Mouse (Mus musculus) liver, embryonic 15.5 days (tissue): ENCODE results near the gene Abt1. TPM values are rescaled to one million over a fixed set of nuclear protein-coding genes. Genes with fewer than 3 reads are reported as not detected.
"Not testable (repeated sequence)": the region's sequence is repeated elsewhere in the genome, so short reads cannot be mapped to it uniquely, and the experiment has no call there.

ENCODE experiments used
- ATAC-seq: fragments of 200-750 bp; cut with Nextera tagmentation; 2 replicates; pipeline ENCODE4 v1.8.0; 2017; ENCODE audit warnings: moderate number of reproducible peaks, mild to moderate bottlenecking, moderate library complexity; ENCODE audit not compliant: insufficient read depth
- H3K27ac ChIP-seq: fragments of 300-500 bp; sonication (generic); replicated peaks from 2 replicates; pipeline ENCODE4 v1.5.1; 2015; ENCODE audit warnings: mild to moderate bottlenecking, inconsistent platforms
- H3K27me3 ChIP-seq: fragments of 300-500 bp; sonication (generic); 2 replicates; pipeline ENCODE4 v1.6.1; 2015; ENCODE audit warnings: mild to moderate bottlenecking, inconsistent platforms
- H3K36me3 ChIP-seq: fragments of 300-500 bp; sonication (generic); replicated peaks from 2 replicates; pipeline ENCODE4 v1.6.1; 2015; ENCODE audit warnings: moderate library complexity, mild to moderate bottlenecking, inconsistent platforms
- H3K4me1 ChIP-seq: fragments of 300-500 bp; sonication (generic); replicated peaks from 2 replicates; pipeline ENCODE4 v1.6.1; 2015; ENCODE audit warnings: inconsistent platforms
- H3K4me2 ChIP-seq: fragments of 300-500 bp; sonication (generic); 2 replicates; pipeline ENCODE4 v1.6.1; 2015; ENCODE audit warnings: moderate library complexity, mild to moderate bottlenecking, inconsistent platforms
- H3K4me3 ChIP-seq: fragments of 300-500 bp; sonication (generic); replicated peaks from 2 replicates; pipeline ENCODE4 v1.5.1; 2015; ENCODE audit warnings: mild to moderate bottlenecking, inconsistent platforms
- H3K9ac ChIP-seq: fragments of 300-500 bp; sonication (generic); 2 replicates; pipeline ENCODE4 v1.6.1; 2015; ENCODE audit warnings: moderate library complexity, mild to moderate bottlenecking, inconsistent platforms
- H3K9me3 ChIP-seq: fragments of 300-500 bp; sonication (generic); replicated peaks from 2 replicates; pipeline ENCODE4 v1.6.1; 2016; ENCODE audit warnings: inconsistent platforms
- WGBS: fragments of 180-500 bp; shearing (Covaris S2); methylation state at CpG from one replicate; pipeline ENCODE4 v1.1.7; 2015; ENCODE audit warnings: mixed read lengths; ENCODE audit not compliant: insufficient replicate concordance; 5-methylcytosine and 5-hydroxymethylcytosine counted together
- polyA plus RNA-seq: library from polyadenylated mRNA; unstranded; fragments of >200 nt; fragmentation: Nextera tagmentation; extraction: Ambion mirVana; gene quantifications from 2 replicates; pipeline ENCODE4 v1.2.1, GENCODE M21; 2015

The Abt1 gene
- polyA plus RNA-seq, 1 experiment from 2014 or later, result 5.2 TPM

- Histone ChIP-seq H3K36me3 (no peaks in the 10 kb centered on the region), H3K9ac (peak overlapping the region; percentile 7), H3K27ac (no peak overlapping the region), H3K4me3 (peak overlapping the region; percentile 50), H3K4me1 (peaks cover 21% of the 10 kb centered on the region), H3K4me2 (peak overlapping the region; percentile 75), H3K9me3 (no peaks in the 10 kb centered on the region), H3K27me3 (peaks cover 29% of the 10 kb centered on the region)
- WGBS, result under 1% methylated on average over 20 of the region's 20 CpGs
- ATAC-seq, result peak; percentile 45
Measured at GRCm38 (mm10) chr13:23412211-23412629, 11.4 kb downstream of the Abt1 start.

- no peak overlapping the region for H3K27ac ChIP-seq
- peak overlapping the region; percentile 75 for H3K4me2 ChIP-seq
- peaks cover 29% of the 10 kb centered on the region for H3K27me3 ChIP-seq
- 3% methylated on average over 29 of the region's 29 CpGs for WGBS
- peak; percentile 48; the same call in 1 of the 2 replicates for ATAC-seq
- H3K4me3 ChIP-seq, result peak overlapping the region; percentile 50
- H3K36me3 ChIP-seq, result no peaks in the 10 kb centered on the region
- H3K9me3 ChIP-seq, result no peaks in the 10 kb centered on the region
- peaks cover 21% of the 10 kb centered on the region for H3K4me1 ChIP-seq
- H3K9ac ChIP-seq, result peak overlapping the region; percentile 7
Measured at GRCm38 (mm10) chr13:23411311-23412210, 12.1 kb downstream of the Abt1 start.

GRCm38 (mm10) chr13:23410632-23411031, 13.0 kb downstream of the Abt1 start:
- 55% methylated on average over 9 of the region's 9 CpGs for WGBS
- ATAC-seq, result no peak
- Histone ChIP-seq H3K27ac (no peak overlapping the region), H3K9me3 (no peaks in the 10 kb centered on the region), H3K4me1 (peaks cover 21% of the 10 kb centered on the region), H3K4me2 (no peak overlapping the region), H3K4me3 (no peak overlapping the region), H3K9ac (no peak overlapping the region), H3K36me3 (no peaks in the 10 kb centered on the region), H3K27me3 (peaks cover 34% of the 10 kb centered on the region)

GRCm38 (mm10) chr13:23402626-23403025, 21.0 kb downstream of the Abt1 start:
- no peaks in the 10 kb centered on the region for H3K9me3 ChIP-seq
- peaks cover 17% of the 10 kb centered on the region for H3K4me1 ChIP-seq
- 4% methylated on average over 2 of the region's 2 CpGs for WGBS
- ATAC-seq, result peak; percentile 34; the same call in 1 of the 2 replicates
- H3K27me3 ChIP-seq, result peaks cover 29% of the 10 kb centered on the region
- no peak overlapping the region; the same call in 1 of the 2 replicates for H3K9ac ChIP-seq
- H3K36me3 ChIP-seq, result no peaks in the 10 kb centered on the region
- peak overlapping the region; percentile 58 for H3K4me3 ChIP-seq
- no peak overlapping the region for H3K27ac ChIP-seq
- H3K4me2 ChIP-seq, result peak overlapping the region; percentile 83

- WGBS, result 2% methylated on average over 19 of the region's 19 CpGs
- Histone ChIP-seq H3K9me3 (no peaks in the 10 kb centered on the region), H3K9ac (peak overlapping the region; percentile 54), H3K4me1 (peaks cover 17% of the 10 kb centered on the region), H3K27ac (no peak overlapping the region), H3K27me3 (peaks cover 37% of the 10 kb centered on the region), H3K4me3 (peak overlapping the region; percentile 58), H3K4me2 (peak overlapping the region; percentile 83), H3K36me3 (no peaks in the 10 kb centered on the region)
- ATAC-seq, result peak; percentile 67
Measured at GRCm38 (mm10) chr13:23401683-23402527, 21.8 kb downstream of the Abt1 start.

- H3K4me1 ChIP-seq, result peaks cover 24% of the 10 kb centered on the region
- peak overlapping the region; percentile 83 for H3K4me2 ChIP-seq
- no peaks in the 10 kb centered on the region for H3K9me3 ChIP-seq
- H3K9ac ChIP-seq, result no peak overlapping the region
- WGBS, result 5% methylated on average over 24 of the region's 24 CpGs
- no peaks in the 10 kb centered on the region for H3K36me3 ChIP-seq
- peak overlapping the region; percentile 58 for H3K4me3 ChIP-seq
- H3K27ac ChIP-seq, result no peak overlapping the region
- no peak for ATAC-seq
- H3K27me3 ChIP-seq, result peaks cover 41% of the 10 kb centered on the region
Measured at GRCm38 (mm10) chr13:23400771-23401682, 22.6 kb downstream of the Abt1 start.

- Histone ChIP-seq H3K4me2 (peak overlapping the region; percentile 76), H3K27me3 (peaks cover 66% of the 10 kb centered on the region), H3K4me3 (peak overlapping the region; percentile 51; the same call in 1 of the 2 replicates), H3K4me1 (peaks cover 22% of the 10 kb centered on the region)
- H3K36me3 ChIP-seq, H3K9me3 ChIP-seq, ATAC-seq, H3K9ac ChIP-seq, H3K27ac ChIP-seq: not testable (repeated sequence)
- WGBS, result 7% methylated on average over 14 of the region's 14 CpGs
Measured at GRCm38 (mm10) chr13:23396913-23397312, 26.8 kb downstream of the Abt1 start.

GRCm38 (mm10) chr13:23396246-23396703, 27.4 kb downstream of the Abt1 start:
- no peak for ATAC-seq
- Histone ChIP-seq H3K27ac (no peak overlapping the region), H3K27me3 (peaks cover 73% of the 10 kb centered on the region), H3K36me3 (no peaks in the 10 kb centered on the region), H3K4me3 (peak overlapping the region; percentile 51), H3K9ac (no peak overlapping the region), H3K9me3 (no peaks in the 10 kb centered on the region), H3K4me2 (peak overlapping the region; percentile 76), H3K4me1 (peaks cover 16% of the 10 kb centered on the region)
- WGBS, result under 1% methylated on average over 31 of the region's 31 CpGs

GRCm38 (mm10) chr13:23395301-23396245, 28.1 kb downstream of the Abt1 start:
- Histone ChIP-seq H3K9ac (no peak overlapping the region), H3K27ac (no peak overlapping the region), H3K4me1 (peaks cover 14% of the 10 kb centered on the region), H3K4me3 (peak overlapping the region; percentile 51), H3K36me3 (no peaks in the 10 kb centered on the region), H3K4me2 (peak overlapping the region; percentile 76), H3K27me3 (peaks cover 75% of the 10 kb centered on the region), H3K9me3 (no peaks in the 10 kb centered on the region)
- WGBS, result 3% methylated on average over 43 of the region's 43 CpGs
- no peak for ATAC-seq
